Mouse (Mus musculus): Measurements from ENCODE around the gene Uspl1. TPM values are rescaled to one million over a fixed set of nuclear protein-coding genes. Genes with fewer than 3 reads are reported as not detected.
A peak's percentile ranks its signal among the peaks of the same experiment; 100 is the strongest.

Uspl1 gene
- polyA plus RNA-seq, 1 experiment from 2014 or later: 9.2 TPM

- WGBS (ENCODE audit: missing documents): over 99% methylated on average over 8 of the region's 8 CpGs
- H3K36me3 ChIP-seq (ENCODE audit: inconsistent target): peaks cover 76% of the 10 kb centered on the region
- H3K4me3 ChIP-seq (ENCODE audit: inconsistent target): no peak overlapping the region
- no peak overlapping the region for H3K27ac ChIP-seq
- peaks cover 40% of the 10 kb centered on the region for H3K79me2 ChIP-seq (ENCODE audit: inconsistent target)
Measured at GRCm38 (mm10) chr5:149209328-149209727, 25.2 kb downstream of the Uspl1 start.

GRCm38 (mm10) chr5:149211041-149211440, 26.9 kb downstream of the Uspl1 start:
- Histone ChIP-seq H3K27ac (no peak overlapping the region), H3K79me2 (ENCODE audit: inconsistent target) (peaks cover 23% of the 10 kb centered on the region), H3K36me3 (ENCODE audit: inconsistent target) (peaks cover 77% of the 10 kb centered on the region), H3K4me3 (ENCODE audit: inconsistent target) (no peak overlapping the region)
- 98% methylated on average over 4 of the region's 4 CpGs for WGBS (ENCODE audit: missing documents)

GRCm38 (mm10) chr5:149212806-149213205, 28.7 kb downstream of the Uspl1 start:
- Histone ChIP-seq H3K27ac (no peak overlapping the region), H3K36me3 (ENCODE audit: inconsistent target) (peaks cover 68% of the 10 kb centered on the region), H3K79me2 (ENCODE audit: inconsistent target) (peaks cover 5% of the 10 kb centered on the region; the same call in 1 of the 2 replicates), H3K4me3 (ENCODE audit: inconsistent target) (no peak overlapping the region)
- 100% methylated on average over 4 of the region's 4 CpGs for WGBS (ENCODE audit: missing documents)

GRCm38 (mm10) chr5:149215540-149215939, 31.4 kb downstream of the Uspl1 start:
- 88% methylated on average over 4 of the region's 7 CpGs for WGBS (ENCODE audit: missing documents)
- no peak overlapping the region for H3K4me3 ChIP-seq (ENCODE audit: inconsistent target)

GRCm38 (mm10) chr5:149217524-149218357, 33.6 kb downstream of the Uspl1 start:
- WGBS (ENCODE audit: missing documents): 99% methylated on average over 6 of the region's 6 CpGs
- Histone ChIP-seq H3K4me3 (ENCODE audit: inconsistent target) (no peak overlapping the region), H3K36me3 (ENCODE audit: inconsistent target) (peaks cover 35% of the 10 kb centered on the region; the same call in 1 of the 2 replicates), H3K79me2 (ENCODE audit: inconsistent target) (no peaks in the 10 kb centered on the region), H3K27ac (no peak overlapping the region)

More at GRCm38 (mm10) chr5:149215540-149215939, 31.4 kb downstream of the Uspl1 start:
- no peak overlapping the region for H3K27ac ChIP-seq
- peaks cover 51% of the 10 kb centered on the region for H3K36me3 ChIP-seq (ENCODE audit: inconsistent target)
- H3K79me2 ChIP-seq (ENCODE audit: inconsistent target): no peaks in the 10 kb centered on the region

- Histone ChIP-seq H3K79me2 (ENCODE audit: inconsistent target) (no peaks in the 10 kb centered on the region), H3K27ac (no peak overlapping the region), H3K4me3 (ENCODE audit: inconsistent target) (no peak overlapping the region), H3K36me3 (ENCODE audit: inconsistent target) (peaks cover 18% of the 10 kb centered on the region; the same call in 1 of the 2 replicates)
- WGBS (ENCODE audit: missing documents): 68% methylated on average over 3 of the region's 3 CpGs
Measured at GRCm38 (mm10) chr5:149219493-149219892, 35.3 kb downstream of the Uspl1 start.

GRCm38 (mm10) chr5:149221355-149221754, 37.2 kb downstream of the Uspl1 start:
- Histone ChIP-seq H3K27ac (no peak overlapping the region), H3K36me3 (ENCODE audit: inconsistent target) (no peaks in the 10 kb centered on the region), H3K79me2 (ENCODE audit: inconsistent target) (no peaks in the 10 kb centered on the region), H3K4me3 (ENCODE audit: inconsistent target) (no peak overlapping the region)
- WGBS (ENCODE audit: missing documents): 54% methylated on average over 4 of the region's 4 CpGs

DNA sequence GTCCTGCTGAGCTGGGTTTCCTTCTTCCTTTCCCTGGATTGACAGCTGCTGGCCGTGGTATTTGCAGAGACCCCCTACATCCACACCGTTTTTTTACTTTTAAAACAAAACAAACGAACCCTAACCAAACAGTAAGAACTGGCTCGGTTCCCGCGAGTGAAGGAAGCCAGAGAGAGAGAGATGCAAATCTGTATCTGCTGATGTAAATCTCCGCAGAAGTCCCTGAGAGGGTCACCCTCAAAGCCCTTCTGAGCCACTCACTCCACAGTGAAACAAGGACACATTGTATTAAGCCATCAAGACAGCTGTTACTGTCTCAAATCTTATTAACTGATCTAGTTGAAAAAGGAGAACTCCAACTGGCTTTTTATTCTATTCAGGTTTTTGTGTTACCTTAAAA, 40.5 kb downstream of the Uspl1 start:
- Histone ChIP-seq H3K27ac (no peak overlapping the region), H3K36me3 (ENCODE audit: inconsistent target) (no peaks in the 10 kb centered on the region), H3K79me2 (ENCODE audit: inconsistent target) (no peaks in the 10 kb centered on the region), H3K4me3 (ENCODE audit: inconsistent target) (no peak overlapping the region)
- 59% methylated on average over 7 of the region's 7 CpGs for WGBS (ENCODE audit: missing documents)

DNA sequence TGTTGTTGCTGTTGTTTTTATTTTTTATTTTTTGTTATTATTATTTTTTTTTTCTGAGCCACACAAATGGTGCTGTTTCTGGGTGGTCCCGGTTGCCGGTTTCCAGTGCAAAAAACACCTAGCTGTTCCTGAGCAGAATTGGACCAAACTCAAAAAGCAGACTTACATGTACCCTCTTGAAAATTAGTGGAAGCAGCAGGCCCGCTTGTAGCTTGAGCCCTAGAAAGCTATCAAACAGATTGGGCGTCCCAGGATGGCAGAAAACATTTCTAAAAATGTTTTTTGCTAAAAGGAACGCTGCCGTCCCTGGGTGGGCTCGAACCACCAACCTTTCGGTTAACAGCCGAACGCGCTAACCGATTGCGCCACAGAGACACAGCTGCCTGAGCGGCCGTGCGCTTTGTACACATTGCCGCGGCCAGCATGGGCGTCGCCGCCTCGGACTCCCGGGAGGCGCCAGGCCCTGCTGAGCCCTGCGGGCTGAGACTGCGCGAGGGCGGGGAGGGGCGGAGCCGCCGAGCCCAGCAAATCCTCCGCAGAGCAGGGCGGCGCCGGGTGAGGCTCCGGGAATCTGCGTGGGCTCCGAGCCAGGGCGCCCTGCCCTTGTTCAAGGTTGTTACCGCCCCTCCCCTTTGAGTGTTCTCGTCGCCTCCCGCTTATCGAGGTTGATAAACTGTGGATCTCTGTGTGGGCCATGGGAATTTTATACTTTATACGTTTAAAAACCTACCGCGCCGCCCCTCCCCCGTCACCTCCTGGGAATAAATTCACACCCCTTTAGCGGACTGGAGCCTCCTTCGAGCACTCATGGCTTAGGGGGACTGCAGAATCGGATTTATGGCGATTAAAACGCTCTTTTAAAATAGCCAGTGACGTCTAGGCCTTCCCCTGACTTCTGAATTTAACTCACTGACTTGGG, 44.8 kb downstream of the Uspl1 start:
- whole genome bisulfite sequencing (ENCODE audit: missing documents): 3% methylated on average over 54 of the region's 55 CpGs
- no peaks in the 10 kb centered on the region for H3K79me2 ChIP-seq (ENCODE audit: inconsistent target)
- no peaks in the 10 kb centered on the region for H3K36me3 ChIP-seq (ENCODE audit: inconsistent target)
- H3K4me3 ChIP-seq (ENCODE audit: inconsistent target): peak overlapping the region; percentile 50
- peak overlapping the region; percentile 79 for H3K27ac ChIP-seq

- H3K4me3 ChIP-seq (ENCODE audit: inconsistent target): peak overlapping the region; percentile 50
- H3K36me3 ChIP-seq (ENCODE audit: inconsistent target): no peaks in the 10 kb centered on the region
- peak overlapping the region; percentile 79 for H3K27ac ChIP-seq
- no peaks in the 10 kb centered on the region for H3K79me2 ChIP-seq (ENCODE audit: inconsistent target)
- WGBS (ENCODE audit: missing documents): 89% methylated on average over 15 of the region's 18 CpGs
Measured at GRCm38 (mm10) chr5:149229619-149230339, 45.6 kb downstream of the Uspl1 start.

DNA sequence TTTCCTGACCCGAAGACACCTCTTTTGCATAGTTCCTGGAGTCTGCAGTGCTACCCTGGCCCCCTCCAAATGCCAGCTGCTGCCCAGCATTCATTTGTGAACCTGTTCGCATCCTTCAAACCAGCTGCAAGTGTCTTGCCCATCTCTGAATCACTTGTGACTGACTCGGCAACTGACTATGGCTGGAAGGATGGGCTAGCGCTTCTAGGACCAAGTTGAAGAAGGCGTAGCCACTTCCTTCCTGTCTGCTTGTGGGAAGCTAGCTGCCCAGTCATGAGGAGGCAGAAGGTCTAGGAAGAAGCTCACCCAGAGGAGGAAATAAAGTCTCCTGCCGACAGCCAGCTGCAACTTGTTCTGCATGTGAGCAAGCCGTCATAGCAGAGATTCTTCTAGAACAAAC, 50.9 kb downstream of the Uspl1 start:
- 13% methylated on average over 7 of the region's 7 CpGs for WGBS (ENCODE audit: missing documents)

GRCm38 (mm10) chr5:149237221-149237950, 53.2 kb downstream of the Uspl1 start:
- WGBS (ENCODE audit: missing documents): 90% methylated on average over 24 of the region's 24 CpGs

More for the DNA sequence above, 50.9 kb downstream of the Uspl1 start:
- Histone ChIP-seq H3K79me2 (ENCODE audit: inconsistent target) (no peaks in the 10 kb centered on the region), H3K27ac (peak overlapping the region; percentile 67), H3K36me3 (ENCODE audit: inconsistent target) (no peaks in the 10 kb centered on the region), H3K4me3 (ENCODE audit: inconsistent target) (no peak overlapping the region)

GRCm38 (mm10) chr5:149242467-149242866, 58.3 kb downstream of the Uspl1 start:
- WGBS (ENCODE audit: missing documents): 86% methylated on average over 5 of the region's 5 CpGs
- Histone ChIP-seq H3K4me3 (ENCODE audit: inconsistent target) (no peak overlapping the region), H3K79me2 (ENCODE audit: inconsistent target) (no peaks in the 10 kb centered on the region), H3K27ac (no peak overlapping the region), H3K36me3 (ENCODE audit: inconsistent target) (no peaks in the 10 kb centered on the region)

More at GRCm38 (mm10) chr5:149237221-149237950, 53.2 kb downstream of the Uspl1 start:
- H3K36me3 ChIP-seq (ENCODE audit: inconsistent target): no peaks in the 10 kb centered on the region
- H3K27ac ChIP-seq: no peak overlapping the region
- no peaks in the 10 kb centered on the region for H3K79me2 ChIP-seq (ENCODE audit: inconsistent target)
- no peak overlapping the region for H3K4me3 ChIP-seq (ENCODE audit: inconsistent target)

Data from macrophage (primary cell).